Mouse (Mus musculus) adrenal gland, postnatal 14 days (tissue): ENCODE measurements around the gene Ggt1. TPM values are rescaled to one million over a fixed set of nuclear protein-coding genes. Genes with fewer than 3 reads are reported as not detected.
"Not testable (repeated sequence)": the region's sequence is repeated elsewhere in the genome, so short reads cannot be mapped to it uniquely, and the experiment has no call there.

Experiments
- DNase-seq: peaks from one replicate; pipeline ENCODE4 v3.0.0; 2021; ENCODE audit warnings: mixed read lengths
- total RNA-seq: library from RNA; stranded (reverse); gene quantifications from 2 replicates; pipeline ENCODE4 v1.2.3, GENCODE M21; 2021

The Ggt1 gene
- total RNA-seq, 1 experiment from 2014 or later, result not detected

DNA sequence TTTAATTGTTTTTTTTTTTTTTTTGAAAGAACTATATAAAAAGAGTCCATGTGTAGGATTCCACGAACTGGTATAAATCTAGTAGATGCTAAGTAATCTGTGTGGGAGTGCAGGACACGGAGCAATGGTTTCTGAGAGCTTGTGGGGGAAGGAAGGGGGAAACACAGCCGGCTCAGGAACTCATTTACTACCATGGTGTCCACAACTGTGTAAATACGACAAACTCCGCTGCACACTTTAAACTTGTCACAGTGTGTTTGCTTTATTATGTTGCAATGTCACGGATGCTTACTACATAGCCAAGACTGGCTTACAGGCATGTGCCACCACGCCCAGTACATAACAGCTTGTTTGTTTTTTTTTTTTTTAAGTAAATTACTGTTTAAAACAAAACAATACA lies 11.5 kb upstream of the Ggt1 start:
- DNase-seq, result no peak

DNA sequence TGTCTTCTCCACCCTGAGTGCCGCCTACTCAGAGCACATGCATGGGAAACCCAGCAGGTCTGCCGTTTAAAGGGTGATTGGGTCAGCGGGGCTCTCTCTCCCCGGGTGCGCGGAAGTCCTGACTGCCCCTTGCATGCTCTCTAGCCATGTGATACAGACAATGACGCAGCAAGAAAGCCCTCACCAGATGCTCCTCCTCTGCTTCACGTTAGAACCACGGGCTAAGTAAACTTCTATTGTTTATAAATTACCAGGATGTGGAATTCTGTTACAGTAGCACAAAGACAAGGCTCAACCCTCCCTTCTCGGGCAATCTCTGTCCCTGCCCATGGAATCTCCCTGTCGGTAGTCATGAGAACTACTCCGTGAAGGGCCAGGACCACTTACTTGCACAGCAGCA lies 10.2 kb upstream of the Ggt1 start:
- DNase-seq, result no peak

DNA sequence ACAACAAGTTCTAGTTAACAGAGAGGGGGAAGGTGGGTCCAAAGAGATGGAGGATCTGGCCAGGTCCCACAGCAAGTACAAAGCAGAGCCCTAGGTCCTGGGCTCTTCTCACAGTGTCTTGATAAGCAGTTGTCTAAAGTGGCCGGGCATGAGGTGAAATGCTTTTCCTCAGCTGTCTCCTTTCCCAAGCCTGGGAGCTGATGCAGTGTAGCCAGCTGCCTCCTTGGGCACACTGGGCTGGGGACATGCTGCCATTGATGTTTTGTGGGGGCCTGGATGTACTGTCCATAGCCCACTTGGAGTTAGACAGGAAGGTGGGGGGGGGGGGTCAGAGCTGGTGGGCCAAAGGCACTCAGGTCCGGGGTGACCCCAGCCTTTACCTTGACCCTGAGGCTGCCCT lies 9.3 kb upstream of the Ggt1 start:
- no peak for DNase-seq

DNA sequence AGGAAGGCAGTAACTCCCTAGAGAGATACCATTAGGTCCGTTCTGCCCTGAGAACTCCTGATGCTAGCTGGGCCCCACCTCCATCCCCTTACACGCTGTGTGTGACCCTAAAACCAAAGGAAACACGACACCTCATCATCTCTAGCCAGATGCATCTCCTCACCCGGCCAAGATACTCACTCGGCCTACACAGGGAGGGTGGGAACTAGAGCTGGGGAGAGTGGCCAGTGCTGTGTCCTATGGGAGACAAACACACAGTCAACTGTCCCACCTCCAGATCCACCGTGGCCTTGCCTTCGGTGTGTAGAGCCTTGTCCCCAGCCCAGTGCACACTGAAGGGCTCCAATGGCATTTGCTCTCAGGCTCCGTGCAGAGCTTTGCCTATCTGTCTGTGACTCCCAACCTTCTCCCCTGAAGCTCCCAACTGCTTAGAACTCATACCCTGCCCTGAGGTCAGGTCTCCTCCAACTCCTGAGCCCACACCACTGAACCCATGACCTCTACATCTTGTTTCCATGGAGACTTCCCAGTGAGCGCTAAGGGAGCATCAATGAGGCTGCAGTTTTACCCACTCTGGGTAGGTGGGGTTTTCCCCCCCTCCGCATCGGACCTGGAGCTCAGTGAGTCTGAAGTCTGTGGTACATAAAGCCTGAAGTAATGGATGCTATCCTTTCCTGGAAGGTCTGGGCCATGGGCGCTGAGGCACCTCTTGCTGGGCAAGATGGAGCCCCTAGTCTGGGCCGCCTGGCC lies 8.5 kb upstream of the Ggt1 start:
- DNase-seq, result no peak

DNA sequence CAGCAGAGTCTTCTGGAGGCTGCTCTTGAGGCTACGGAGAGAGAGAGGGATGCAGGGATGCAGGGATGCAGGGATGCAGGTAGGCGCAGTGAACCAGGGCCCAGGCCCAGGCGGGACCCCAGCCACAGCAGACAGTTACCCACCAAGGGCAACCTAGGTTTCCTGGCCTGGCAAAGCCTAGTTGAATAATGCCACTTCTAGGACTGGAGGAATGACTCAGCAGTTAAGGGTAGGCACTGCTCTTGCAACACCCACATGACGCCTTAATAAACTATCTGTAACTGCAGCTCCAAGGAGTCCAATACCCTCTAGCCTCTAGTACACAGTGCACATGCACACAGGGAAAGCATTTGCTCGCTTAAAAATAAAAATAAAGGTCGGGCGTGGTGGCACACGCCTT lies 7.3 kb upstream of the Ggt1 start:
- DNase-seq, result no peak

DNA sequence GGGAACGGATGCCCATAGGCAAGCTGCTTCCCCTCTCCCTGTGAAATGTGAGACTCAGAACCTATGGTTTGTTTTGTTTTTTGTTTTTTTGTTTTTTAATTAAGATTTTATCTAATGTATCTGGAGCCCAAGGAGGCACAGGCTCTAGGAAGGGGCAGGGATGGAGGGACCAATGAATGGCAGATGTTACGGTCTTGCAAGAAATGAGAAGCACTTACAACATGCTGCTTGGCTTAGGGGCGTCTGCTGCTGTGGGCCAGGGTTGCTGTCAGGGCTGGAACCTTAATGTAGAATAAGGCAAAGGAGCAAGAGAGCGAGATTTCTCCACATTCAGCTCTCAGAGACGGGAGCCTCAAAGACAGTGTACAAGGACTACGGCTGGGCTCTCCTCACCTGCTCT lies 5.8 kb upstream of the Ggt1 start:
- no peak for DNase-seq

DNA sequence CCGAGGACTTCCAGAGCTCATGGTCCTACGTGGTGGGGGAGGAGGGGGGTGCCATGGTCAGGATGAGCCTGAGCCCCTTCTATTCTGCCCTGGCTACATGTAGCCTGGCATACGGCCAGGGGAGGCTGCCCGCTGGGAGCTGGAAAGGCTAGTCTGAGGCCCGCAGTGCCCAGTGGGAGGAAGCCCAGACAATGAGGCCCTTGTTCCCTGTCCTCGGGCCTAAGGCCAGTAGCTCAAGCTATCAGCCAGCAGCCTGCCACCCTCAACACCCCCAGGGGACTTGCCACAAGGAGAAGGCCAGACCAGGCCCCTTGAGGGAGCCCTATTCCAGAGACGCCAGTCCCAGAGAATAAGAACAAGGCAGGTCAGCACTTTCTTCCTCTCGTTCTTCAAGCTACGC lies 5.4 kb upstream of the Ggt1 start:
- DNase-seq, result peak; percentile 73

DNA sequence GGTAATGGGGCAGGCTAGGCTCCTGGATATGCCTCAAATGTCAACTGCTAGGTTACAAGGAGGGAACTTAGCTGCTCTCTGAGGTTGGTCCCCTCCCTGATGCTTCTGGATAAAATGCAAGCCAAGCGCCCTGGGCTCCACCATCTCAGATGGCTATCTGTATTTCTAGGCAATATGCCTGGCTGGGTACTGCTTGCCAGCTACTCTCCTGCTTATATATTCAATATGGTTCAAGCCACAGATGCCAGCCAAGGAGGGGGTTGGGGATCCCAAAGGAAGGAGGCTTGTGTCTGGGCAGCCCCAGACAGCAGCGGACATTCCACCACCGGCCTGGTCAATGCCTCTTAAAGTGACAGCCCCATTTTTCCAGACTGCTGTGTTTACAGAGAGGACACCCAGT lies 2.9 kb upstream of the Ggt1 start:
- no peak for DNase-seq

DNA sequence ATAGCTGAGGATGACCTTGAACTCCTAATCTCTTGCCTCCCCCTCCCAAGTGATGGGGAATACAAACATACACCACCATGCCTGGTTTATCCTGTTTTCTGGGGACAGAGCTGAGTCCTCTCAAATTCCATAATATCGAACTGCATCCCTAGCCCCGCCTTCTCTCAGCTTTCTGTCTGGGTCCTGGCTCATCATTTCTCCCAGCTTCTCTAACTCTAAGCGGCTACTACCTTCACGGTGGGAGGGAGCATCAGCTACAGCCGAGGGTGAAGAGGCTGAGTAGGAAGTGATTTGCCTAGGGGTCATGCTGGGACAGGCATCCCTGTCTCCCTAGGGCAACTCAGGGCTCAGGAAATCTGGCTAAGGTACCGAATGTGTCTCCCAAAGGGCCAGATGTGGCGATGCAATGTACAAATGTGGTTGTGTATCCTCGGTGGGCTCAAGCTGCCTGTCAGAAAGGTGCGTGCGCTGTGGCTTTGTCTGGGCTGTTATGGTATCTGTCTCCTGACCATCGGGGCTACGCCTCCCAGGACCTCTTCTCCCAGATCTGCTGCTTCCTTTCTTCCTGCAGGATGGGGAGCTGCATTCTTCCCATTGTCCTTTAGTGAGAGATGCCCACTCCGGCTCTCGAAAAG lies 2.2 kb upstream of the Ggt1 start:
- no peak for DNase-seq

DNA sequence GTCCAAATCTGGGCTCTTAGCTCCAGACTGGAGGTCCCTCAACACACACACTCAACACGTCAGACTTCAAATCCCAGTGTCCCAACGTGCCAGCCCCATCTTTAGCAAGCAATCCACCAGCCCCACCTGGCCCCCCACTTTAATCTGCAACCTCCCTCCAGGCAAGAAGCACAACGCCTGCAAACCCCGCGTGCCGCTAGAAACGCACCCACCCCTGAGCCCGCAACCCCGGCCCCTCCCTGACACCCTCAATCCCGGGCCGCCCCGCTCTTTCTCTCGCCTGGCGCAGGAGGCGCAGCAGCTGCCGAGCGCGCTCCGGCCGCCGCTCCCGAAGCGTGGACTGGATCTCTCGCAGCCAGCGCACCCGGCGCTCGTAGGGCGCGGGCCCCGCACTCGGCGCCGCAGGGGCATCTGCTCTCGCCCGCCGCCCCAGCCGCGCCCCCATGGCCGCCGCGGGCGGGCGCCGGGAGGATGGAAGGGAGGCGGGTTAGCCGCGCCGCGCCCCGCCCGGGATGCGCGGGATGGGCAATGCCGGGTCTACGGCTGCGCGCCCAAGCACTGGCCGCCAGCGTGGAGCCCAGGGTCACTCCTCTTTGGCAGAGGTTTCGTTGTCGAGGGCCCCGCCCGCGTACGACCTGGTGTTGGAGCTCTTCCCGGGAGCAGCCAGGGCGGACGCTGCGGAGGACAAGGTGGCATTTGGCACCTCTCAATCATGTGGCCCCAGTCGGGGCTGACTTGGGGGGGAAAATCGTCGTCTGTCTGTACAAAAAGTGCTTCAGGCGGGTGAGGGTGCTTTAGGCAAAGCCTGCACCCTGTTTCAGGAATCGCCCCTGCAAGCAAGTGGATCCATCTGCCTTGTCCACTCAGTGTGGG lies 1.5 kb upstream of the Ggt1 start, which contains the start of gene Lrrc75b:
Lrrc75b (minus strand) TSS at position 655 of the 873 bp plus-strand sequence.
- DNase-seq, result peak; percentile 84

DNA sequence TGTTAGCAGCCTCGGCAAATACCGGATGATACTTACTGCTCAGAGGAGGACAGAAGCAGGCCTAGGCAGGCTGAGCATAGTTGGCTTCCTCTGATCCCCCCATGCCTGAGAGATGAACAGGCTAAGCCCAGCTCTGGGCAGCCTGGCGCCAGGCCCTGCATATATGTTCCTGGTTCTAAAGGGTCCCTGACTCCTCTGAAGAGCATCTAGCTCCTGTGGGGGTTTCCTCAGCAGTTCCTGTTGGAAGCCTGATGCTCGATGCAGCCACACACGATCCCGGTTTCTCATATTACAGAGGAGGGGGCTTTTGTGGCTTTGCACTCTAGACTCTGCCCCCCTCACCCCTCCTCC lies 880 bp upstream of the Ggt1 start:
- no peak for DNase-seq

DNA sequence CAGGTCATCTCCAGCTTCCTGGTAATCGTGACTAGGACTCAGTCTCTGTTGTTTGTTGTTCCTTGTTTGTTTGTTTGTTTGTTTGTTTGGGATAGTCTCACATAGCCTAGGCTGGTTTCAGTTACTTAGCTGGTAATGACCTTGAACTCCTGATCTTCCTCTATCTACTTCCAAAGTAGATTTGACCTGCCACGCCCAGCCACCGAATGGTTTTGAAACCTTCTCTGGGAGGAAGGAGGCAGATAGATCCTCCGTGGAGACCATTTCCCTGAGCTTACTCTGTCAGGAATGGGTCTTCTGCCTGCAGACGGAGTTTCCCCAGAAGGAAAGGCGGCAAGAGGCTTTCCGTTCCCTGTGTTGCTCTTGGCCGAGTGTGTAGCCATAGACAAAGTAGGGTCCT lies 1.2 kb downstream of the Ggt1 start:
- no peak for DNase-seq

DNA sequence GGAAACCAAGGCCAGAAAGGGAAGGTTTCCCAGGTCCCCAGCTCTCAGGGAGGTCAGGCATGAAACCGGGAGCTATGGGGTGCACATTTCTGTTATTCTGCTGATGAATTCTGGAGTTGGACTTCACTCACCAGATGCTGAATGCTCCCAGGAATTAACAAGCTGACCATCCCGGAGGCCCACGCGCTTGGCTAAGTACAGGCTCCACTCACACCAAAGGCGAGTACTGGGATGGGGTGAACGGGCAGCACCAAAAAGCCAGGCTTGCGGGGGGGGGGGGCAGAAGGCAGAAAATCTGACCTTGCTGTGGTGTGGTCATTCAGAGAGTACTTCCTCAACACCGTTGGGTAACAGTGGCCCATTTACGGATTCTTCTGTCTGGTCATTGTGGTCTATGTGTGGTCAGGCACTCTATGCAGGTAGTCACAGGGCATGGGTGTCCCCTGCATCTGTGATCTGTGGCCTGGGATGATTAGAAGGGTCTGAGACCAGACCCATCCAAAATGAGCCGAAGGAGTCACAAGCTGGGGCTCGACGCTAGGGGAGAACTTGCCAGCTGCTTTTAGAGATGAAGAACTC lies 3.4 kb downstream of the Ggt1 start:
- DNase-seq, result no peak

DNA sequence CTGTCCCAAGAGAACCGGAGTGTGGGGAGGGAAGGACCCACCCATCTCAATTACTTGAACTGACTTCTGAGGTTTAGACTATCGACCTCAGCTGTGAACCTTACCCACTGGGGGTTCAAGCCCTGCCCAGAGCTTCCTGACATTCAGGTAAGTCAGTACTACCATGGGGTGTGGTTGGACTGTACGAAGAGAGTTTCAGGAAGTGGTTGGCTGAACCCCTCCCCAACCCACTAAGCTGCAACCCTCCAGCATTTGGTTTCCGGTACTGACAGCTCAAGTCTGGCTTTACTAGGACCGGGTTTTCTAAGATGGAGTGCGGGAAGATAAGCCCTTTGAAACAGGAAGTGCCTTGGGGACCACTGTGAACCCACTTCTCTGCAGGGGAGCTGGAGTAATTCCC lies 4.0 kb downstream of the Ggt1 start:
- no peak for DNase-seq

DNA sequence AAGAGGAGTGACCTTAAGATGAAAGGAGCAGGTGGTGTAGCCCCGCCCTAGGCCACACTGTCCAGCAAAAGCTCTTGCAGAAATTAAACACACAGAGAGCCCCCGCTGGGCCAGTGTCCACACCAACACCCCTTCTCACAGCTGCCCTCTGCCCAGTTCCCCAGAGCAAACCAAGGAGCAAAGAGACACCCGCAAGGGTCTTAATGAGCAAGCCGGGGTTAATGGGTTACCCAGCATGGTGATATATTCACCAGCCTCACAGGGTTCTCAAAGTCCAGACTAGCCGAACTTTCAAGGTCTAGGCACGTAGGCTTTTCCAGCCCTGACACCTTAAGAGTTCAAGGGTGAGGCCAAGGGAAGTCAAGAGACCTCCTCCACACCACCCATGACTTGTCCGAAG lies 4.5 kb downstream of the Ggt1 start:
- no peak for DNase-seq

DNA sequence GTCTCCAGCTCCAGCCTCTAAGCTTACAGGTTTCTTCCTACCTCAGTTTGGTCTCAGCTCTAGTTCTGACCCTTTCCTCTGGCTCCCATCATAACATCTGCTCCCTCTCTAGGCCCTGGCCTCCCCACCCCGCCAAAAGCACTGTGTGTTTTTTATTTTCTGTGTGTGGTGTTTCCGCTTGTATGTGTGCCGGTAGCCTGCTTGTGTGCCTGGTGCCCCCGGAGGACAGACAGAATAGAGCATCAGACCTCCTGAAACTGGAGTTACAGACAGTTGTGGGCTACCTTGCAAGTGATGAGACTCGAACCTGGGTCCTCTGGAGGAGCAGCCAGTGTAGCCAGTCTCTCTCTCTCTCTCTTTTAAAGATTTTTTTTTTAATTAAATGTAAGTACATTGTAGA lies 4.9 kb downstream of the Ggt1 start:
- DNase-seq, result no peak

DNA sequence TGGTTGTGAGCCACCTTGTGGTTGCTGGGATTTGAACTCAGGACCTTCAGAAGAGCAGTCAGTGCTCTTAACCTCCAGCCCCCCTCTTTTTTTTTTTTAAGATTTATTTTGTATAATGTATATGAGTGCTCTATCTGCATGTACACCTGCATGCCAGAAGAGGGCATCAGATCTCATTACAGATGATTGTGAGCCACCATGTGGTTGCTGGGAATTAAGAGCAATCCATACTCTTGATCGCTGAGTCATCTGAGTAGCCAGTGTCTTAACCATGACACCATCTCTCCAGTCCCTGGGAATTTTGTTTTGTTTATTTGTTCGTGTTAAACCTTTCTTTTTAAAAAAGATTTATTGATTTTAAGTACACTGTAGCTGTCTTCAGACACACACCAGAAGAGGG lies 5.4 kb downstream of the Ggt1 start:
- DNase-seq, result not testable (repeated sequence)

DNA sequence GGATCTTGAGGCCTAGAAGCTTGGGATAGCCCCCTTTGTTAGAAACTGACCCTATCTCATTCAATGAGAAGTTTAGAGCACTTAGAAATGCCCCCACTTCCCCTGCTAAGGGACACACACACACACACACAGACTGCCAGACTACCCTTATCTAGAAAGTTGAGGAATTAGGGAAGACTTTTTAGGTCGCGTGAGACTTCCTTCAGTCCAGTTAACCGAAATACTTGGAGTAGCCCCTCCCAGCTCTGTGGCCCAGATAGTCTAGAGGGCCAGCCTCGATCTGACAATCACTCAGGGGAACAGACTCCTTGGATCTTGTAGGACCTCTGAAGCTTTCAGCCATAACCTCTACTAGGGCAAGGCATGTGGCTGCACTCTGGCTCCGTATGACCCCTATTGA lies 6.6 kb downstream of the Ggt1 start:
- DNase-seq, result no peak

DNA sequence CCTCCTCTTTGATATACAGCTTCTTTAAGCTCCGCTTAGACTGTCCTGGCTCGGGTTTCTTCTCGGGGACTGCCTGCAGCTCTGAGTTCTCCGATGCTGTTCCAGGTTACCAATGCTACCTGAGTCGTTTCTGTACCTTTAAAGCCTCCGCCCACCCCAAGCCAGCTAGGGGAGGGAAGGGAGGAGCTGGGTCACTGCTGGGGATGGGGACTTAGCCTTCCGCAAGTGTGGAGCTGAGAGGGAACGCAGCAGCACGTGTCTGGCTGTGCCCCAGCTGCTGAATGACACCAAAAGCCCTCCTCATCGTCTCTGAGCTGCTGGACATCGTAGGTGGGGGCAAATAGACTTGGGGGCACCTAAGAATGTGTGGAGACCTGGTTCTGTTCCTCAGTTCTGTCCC lies 7.0 kb downstream of the Ggt1 start:
- peak; percentile 2 for DNase-seq

DNA sequence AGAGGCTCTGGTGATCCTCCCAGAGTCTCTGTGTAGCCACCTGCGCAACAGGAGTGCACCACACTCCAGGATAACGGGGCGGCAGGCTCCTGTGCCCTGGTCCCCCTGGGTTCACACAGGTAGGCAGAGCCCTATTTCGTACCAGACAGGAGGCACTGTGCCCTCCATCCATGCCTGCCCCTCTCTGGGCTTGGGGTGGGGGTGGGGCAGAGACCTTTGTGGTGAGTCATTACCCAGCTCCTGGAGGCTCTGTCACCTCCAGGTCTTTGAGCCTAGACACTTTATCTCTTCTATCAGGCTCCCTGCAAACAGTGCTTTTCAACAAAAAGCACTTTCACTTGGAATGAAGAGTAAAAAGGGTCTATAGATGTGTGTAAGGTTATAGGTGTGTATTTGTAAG lies 7.4 kb downstream of the Ggt1 start:
- DNase-seq, result no peak

DNA sequence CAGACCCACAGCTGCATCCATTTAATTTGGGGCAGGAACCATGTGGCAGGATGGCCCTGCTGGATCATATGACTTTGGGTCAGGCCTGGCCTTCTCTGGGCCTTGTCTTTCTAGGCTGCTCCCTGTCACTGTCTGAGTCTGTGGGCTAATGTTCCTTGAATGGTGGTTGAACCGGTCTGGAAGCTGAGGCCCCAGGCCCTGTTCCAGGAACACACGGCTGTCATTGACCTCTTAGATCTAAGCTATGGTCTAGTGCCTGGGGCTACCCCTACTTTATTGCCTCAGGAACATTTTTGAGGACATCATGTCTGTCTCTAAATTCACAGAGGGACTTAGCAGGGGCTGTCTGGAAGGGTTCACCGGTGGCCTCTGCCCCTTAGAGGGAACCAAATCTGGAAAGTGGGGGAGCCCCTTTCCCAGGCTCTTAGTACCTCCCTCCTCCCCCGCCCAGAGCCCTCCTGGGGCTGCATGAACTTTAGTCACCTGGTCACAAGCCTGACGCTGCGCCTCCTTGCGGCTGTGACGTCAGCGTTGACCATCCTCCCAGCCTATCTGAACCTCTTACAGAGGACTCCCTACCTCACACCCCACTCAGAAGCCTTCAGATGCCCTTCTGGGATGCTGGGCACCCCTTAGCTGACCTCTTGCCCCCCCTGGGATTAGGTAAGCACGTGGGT lies 9.7 kb downstream of the Ggt1 start:
- DNase-seq, result no peak

DNA sequence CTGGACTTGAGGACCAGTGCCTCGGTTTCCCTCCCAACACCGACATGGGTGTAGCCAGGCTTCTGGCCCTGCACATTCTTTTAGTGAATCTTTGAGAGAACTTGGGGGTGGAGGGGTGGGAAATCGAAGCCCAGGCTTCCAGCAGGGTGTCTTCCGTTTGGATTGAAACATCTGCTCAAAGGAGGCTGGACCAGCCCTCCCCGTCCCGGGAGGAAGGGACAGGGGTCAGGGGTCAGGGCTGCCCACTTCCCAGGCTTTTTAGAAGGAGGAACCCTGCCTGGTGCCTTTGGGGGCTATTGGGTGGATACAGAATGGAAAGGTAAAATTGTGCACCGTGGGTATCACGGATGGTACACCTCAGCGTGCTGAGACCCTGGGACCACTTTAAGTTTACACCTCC lies 10.5 kb downstream of the Ggt1 start:
- DNase-seq, result no peak
